Mouse (Mus musculus) c-Kit-positive CD71-positive TER-119-positive erythroid progenitor cells, embryonic 14.5 days (primary cell): ENCODE measurements around the gene Unkl.

ENCODE experiments used
- DNase-seq: peaks from one replicate; pipeline ENCODE4 v3.0.0-alpha.2; 2013; ENCODE audit warnings: low spot score

Unkl gene

GRCm38 (mm10) chr17:25255110-25255509 lies 66.9 kb downstream of the Unkl start:
- no peak for DNase-seq

DNA sequence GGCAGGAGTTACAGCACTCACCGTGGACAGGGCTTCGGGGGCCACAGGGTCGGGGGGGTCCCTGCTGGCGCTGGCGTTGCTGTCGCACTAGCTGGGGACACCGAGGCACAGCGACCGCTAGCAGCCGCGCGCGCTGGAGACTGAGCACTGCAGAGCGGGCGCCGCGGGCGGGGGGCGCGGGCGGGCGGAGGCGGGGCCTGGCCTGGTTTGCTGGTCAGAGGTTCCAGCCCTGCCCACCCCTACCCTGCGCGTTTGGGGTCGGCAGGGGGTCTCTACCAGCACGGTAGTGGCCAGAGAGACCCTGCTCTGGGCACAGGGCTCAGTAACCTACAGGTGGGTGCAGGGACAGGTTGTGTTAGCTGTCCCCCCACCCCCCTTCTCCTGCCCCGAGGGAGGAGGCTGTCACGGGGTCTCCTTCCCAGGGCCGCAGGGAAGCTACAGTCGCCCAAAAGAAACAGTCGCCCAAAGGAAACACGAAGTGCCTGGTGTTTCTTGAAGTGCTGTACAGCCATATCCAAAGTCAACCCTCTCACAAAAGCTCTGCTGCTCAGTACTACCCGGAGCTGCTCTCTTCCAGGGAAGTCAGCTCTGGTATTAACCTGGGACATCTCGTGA lies 68.0 kb downstream of the Unkl start, which contains the start of gene Baiap3:
TSS of gene Baiap3 (minus strand) at position 225 of the 615 bp plus-strand sequence.
- no peak for DNase-seq

DNA sequence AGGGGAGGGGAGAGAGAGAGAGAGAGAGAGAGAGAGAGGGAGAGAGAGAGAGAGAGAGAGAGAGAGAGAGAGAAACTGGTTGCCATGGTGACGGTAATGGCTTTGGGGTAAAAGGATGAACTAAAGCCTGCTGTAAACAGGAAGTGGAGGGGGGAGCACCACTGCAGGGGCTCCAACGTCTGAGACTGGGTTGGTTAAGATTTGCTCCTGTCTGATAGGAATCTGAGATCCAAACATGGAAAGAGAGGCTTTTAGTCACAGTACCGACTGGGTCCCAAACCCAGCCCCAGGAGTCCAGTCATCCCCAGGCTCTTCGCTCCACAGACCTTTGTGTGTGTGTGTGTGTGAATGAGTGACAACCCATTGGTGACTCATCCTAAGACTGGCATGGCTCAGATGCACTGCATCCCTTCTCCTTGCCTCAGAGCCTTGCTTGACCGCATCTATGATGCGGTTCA lies 69.6 kb downstream of the Unkl start:
- no peak for DNase-seq

DNA sequence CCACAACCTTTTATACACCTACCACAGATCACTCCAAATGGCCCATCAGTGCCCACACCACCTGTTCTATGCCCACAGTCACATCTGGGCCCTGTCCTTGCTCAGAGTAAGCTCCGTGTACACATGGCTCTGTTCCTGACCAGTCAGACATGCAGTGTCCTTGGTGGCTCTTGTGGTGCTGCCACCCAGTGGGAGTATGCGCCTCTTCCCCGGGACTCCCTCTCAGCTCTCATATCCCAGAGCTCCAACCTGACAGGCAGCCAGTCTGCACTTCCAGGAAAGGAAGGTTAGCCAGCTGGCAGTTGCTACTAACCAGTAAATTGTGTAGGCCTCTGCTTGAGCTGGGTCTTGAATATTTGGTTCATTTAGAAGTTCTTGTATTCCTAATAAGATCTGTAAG lies 76.3 kb downstream of the Unkl start:
- no peak for DNase-seq

GRCm38 (mm10) chr17:25270795-25271335 lies 82.7 kb downstream of the Unkl start:
- no peak for DNase-seq

- peak; percentile 64 for DNase-seq
Measured at GRCm38 (mm10) chr17:25272326-25272725, 84.1 kb downstream of the Unkl start.

DNA sequence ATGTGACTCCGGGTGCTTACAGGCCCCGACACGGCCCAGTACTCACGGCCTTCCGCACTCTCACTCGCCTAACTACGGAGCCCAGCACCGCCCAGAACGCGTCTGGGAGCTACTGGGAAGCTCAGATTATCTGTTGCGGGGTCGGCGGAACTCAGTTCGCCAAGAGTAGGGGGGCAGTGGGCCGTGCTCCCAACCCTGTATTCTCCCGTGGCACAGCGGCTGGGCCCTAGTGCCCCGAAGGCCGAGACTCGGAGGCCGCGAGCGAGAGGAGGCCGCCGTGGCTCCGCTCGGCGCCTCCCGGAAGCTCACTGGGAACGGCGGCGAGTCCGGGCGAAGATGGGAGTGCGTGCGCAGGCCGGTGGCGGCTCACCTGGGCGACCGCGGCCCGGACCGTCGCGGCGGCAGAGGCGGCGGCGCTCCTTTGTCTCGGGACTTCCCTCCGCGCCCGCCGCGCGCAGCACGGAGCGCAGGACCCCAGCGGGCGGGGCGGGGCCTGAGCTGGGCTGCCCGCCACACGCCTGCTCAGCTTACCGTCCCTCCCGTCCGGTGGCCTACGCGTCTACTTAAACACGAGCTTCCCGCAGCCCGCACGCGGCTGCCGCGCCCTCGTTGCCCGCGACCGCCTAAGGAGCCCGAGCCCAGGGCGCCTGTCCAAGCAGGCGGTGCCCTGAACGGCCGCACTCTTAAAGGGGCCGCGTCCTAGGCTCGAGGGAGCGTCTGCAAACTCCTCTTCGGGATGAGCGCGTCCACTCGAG lies 84.9 kb downstream of the Unkl start:
- DNase-seq = peak; percentile 42

- peak; percentile 99 for DNase-seq
Measured at GRCm38 (mm10) chr17:25273706-25274501, 85.7 kb downstream of the Unkl start.

DNA sequence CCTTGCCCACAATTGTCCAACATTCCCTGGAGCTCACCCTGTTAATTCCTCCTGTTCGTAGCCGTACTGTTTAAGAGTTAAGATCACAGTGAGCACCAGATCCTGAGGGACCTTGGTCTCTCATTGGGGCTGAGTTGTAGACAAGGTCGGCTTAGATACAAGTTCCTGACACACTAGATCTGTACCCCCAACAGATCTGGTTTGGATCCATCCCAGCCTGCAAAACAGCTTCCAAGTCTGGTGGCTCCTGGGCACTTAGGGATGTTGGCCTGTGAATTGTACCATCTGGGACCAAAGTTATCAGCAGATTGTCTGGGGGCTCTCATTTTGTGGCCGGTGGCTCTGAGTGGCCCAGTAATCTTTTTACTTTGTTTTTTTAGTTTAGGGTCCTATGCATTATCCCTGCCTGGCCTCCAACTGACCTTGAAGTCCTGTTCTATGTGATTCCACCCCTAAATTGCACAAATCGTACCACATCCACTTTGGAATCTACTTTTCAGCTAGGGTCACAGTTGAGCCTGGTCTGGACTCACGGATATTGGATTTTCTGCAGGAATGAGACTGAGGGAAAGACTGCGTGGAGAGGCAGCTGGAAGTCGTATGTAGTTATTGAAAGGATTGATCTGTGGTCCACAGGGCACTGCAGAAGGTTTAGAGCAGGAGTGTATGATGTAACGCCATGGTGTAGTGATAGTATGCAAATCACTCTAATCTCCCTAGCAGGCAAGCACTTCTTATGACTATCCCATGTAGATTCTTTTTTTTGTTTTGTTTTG lies 86.6 kb downstream of the Unkl start, which contains the start of gene Ube2i:
TSS of gene Ube2i (minus strand) at position 52 of the 776 bp plus-strand sequence.
- no peak for DNase-seq

DNA sequence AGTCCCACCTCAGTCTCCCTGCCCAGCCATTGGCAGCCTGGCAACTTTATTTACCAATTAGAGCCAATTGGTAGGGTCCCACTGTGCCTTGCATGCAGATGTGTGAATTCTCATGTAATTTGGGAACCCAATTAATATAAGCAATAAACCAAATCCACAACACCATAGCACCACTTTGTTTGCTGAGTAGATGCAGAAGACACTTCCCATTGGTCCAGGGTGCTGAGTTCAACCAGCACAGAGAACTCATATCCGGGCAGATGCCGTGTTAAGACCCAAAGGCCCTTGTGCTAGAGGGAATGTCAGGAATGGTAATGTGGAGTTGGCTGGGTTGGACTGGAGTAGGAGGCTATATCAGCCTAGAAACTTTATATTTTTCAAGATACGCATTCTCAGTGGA lies 87.6 kb downstream of the Unkl start:
- DNase-seq = no peak

GRCm38 (mm10) chr17:25282133-25282532 lies 93.9 kb downstream of the Unkl start:
- peak; percentile 66 for DNase-seq
